Mouse (Mus musculus) spleen, adult 2 months (tissue): ENCODE results near the gene Mtcl1.

ENCODE experiments used
- CTCF ChIP-seq: fragments of 200-500 bp; IDR thresholded peaks from 2 replicates; pipeline ENCODE4 v1.5.1; 2011; ENCODE audit warnings: mild to moderate bottlenecking, inconsistent platforms; ENCODE audit not compliant: insufficient read depth, insufficient read length, insufficient replicate concordance; ENCODE audit errors: extremely low read depth
- POLR2A ChIP-seq: fragments of 200-500 bp; IDR thresholded peaks from 2 replicates; pipeline ENCODE4 v1.6.1; 2011; ENCODE audit warnings: low read depth, low read length, inconsistent platforms

GRCm38 (mm10) chr17:66419421-66419820 lies 30.1 kb downstream of the Mtcl1 start:
- TF ChIP-seq CTCF (no peak), POLR2A (no peak)
